Mouse (Mus musculus) liver, embryonic 15.5 days (tissue): ENCODE data around the gene Grin2a. TPM values are rescaled to one million over a fixed set of nuclear protein-coding genes. Genes with fewer than 3 reads are reported as not detected.

Source experiments
- ATAC-seq: fragments of 200-750 bp; cut with Nextera tagmentation; 2 replicates; pipeline ENCODE4 v1.8.0; 2017; ENCODE audit warnings: moderate number of reproducible peaks, mild to moderate bottlenecking, moderate library complexity; ENCODE audit not compliant: insufficient read depth
- H3K27ac ChIP-seq: fragments of 300-500 bp; sonication (generic); replicated peaks from 2 replicates; pipeline ENCODE4 v1.5.1; 2015; ENCODE audit warnings: mild to moderate bottlenecking, inconsistent platforms
- H3K27me3 ChIP-seq: fragments of 300-500 bp; sonication (generic); 2 replicates; pipeline ENCODE4 v1.6.1; 2015; ENCODE audit warnings: mild to moderate bottlenecking, inconsistent platforms
- H3K36me3 ChIP-seq: fragments of 300-500 bp; sonication (generic); replicated peaks from 2 replicates; pipeline ENCODE4 v1.6.1; 2015; ENCODE audit warnings: moderate library complexity, mild to moderate bottlenecking, inconsistent platforms
- H3K4me1 ChIP-seq: fragments of 300-500 bp; sonication (generic); replicated peaks from 2 replicates; pipeline ENCODE4 v1.6.1; 2015; ENCODE audit warnings: inconsistent platforms
- H3K4me2 ChIP-seq: fragments of 300-500 bp; sonication (generic); 2 replicates; pipeline ENCODE4 v1.6.1; 2015; ENCODE audit warnings: moderate library complexity, mild to moderate bottlenecking, inconsistent platforms
- H3K4me3 ChIP-seq: fragments of 300-500 bp; sonication (generic); replicated peaks from 2 replicates; pipeline ENCODE4 v1.5.1; 2015; ENCODE audit warnings: mild to moderate bottlenecking, inconsistent platforms
- H3K9ac ChIP-seq: fragments of 300-500 bp; sonication (generic); 2 replicates; pipeline ENCODE4 v1.6.1; 2015; ENCODE audit warnings: moderate library complexity, mild to moderate bottlenecking, inconsistent platforms
- H3K9me3 ChIP-seq: fragments of 300-500 bp; sonication (generic); replicated peaks from 2 replicates; pipeline ENCODE4 v1.6.1; 2016; ENCODE audit warnings: inconsistent platforms
- WGBS: fragments of 180-500 bp; shearing (Covaris S2); methylation state at CpG from one replicate; pipeline ENCODE4 v1.1.7; 2015; ENCODE audit warnings: mixed read lengths; ENCODE audit not compliant: insufficient replicate concordance; 5-methylcytosine and 5-hydroxymethylcytosine counted together
- polyA plus RNA-seq: library from polyadenylated mRNA; unstranded; fragments of >200 nt; fragmentation: Nextera tagmentation; extraction: Ambion mirVana; gene quantifications from 2 replicates; pipeline ENCODE4 v1.2.1, GENCODE M21; 2015

Grin2a gene
- polyA plus RNA-seq, 1 experiment from 2014 or later: not detected

- H3K4me2 ChIP-seq: no peak overlapping the region
- H3K9me3 ChIP-seq: no peaks in the 10 kb centered on the region
- H3K4me1 ChIP-seq: peaks cover 5% of the 10 kb centered on the region; the same call in 1 of the 2 replicates
- H3K27me3 ChIP-seq: peaks cover 39% of the 10 kb centered on the region
- no peak for ATAC-seq
- no peak overlapping the region for H3K27ac ChIP-seq
- H3K36me3 ChIP-seq: no peaks in the 10 kb centered on the region
- no peak overlapping the region for H3K9ac ChIP-seq
- H3K4me3 ChIP-seq: no peak overlapping the region
These were observed 2.6 kb upstream of the Grin2a start for GRCm38 (mm10) chr16:9997931-9998330.

DNA sequence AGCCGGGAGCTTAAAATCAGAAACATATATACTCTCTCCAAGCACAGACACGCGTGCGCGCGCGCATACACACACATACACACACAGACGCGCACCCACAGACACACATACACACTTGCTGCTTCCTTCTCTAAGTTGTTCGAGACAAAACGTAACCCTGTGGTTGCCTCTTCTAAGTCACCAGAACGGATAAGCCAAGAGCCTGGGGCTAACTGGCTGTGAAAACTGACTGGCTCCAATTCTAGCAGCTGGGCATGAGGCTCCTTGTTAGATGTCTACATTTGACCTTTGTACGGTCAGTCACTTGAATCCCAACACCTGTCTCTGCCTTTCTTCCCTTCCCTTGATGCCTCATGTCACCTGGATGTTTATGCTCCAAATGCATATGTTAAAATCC is 452 bp upstream of the Grin2a start:
- H3K27me3 ChIP-seq: peaks cover 58% of the 10 kb centered on the region
- no peak overlapping the region for H3K27ac ChIP-seq
- no peak overlapping the region for H3K4me2 ChIP-seq
- H3K9ac ChIP-seq: no peak overlapping the region
- no peak for ATAC-seq
- no peaks in the 10 kb centered on the region for H3K36me3 ChIP-seq
- no peaks in the 10 kb centered on the region for H3K9me3 ChIP-seq
- WGBS: 24% methylated on average over 13 of the region's 13 CpGs
- H3K4me1 ChIP-seq: peaks cover 5% of the 10 kb centered on the region; the same call in 1 of the 2 replicates
- no peak overlapping the region for H3K4me3 ChIP-seq

- peaks cover 60% of the 10 kb centered on the region for H3K27me3 ChIP-seq
- WGBS: 2% methylated on average over 49 of the region's 51 CpGs
- no peak overlapping the region for H3K4me2 ChIP-seq
These were observed 1.1 kb downstream of the Grin2a start for GRCm38 (mm10) chr16:9994041-9994950.

GRCm38 (mm10) chr16:9993255-9994040 is 1.9 kb downstream of the Grin2a start:
- Histone ChIP-seq H3K27me3 (peaks cover 60% of the 10 kb centered on the region), H3K27ac (no peak overlapping the region), H3K4me3 (no peak overlapping the region), H3K9me3 (no peaks in the 10 kb centered on the region), H3K4me2 (peak overlapping the region; percentile 41), H3K4me1 (peaks cover 5% of the 10 kb centered on the region; the same call in 1 of the 2 replicates), H3K36me3 (no peaks in the 10 kb centered on the region), H3K9ac (no peak overlapping the region)
- no peak for ATAC-seq
- WGBS: 2% methylated on average over 39 of the region's 39 CpGs

More at GRCm38 (mm10) chr16:9994041-9994950, 1.1 kb downstream of the Grin2a start:
- no peak for ATAC-seq
- Histone ChIP-seq H3K27ac (no peak overlapping the region), H3K9ac (no peak overlapping the region), H3K4me1 (peaks cover 5% of the 10 kb centered on the region; the same call in 1 of the 2 replicates), H3K36me3 (no peaks in the 10 kb centered on the region), H3K4me3 (no peak overlapping the region), H3K9me3 (no peaks in the 10 kb centered on the region)

DNA sequence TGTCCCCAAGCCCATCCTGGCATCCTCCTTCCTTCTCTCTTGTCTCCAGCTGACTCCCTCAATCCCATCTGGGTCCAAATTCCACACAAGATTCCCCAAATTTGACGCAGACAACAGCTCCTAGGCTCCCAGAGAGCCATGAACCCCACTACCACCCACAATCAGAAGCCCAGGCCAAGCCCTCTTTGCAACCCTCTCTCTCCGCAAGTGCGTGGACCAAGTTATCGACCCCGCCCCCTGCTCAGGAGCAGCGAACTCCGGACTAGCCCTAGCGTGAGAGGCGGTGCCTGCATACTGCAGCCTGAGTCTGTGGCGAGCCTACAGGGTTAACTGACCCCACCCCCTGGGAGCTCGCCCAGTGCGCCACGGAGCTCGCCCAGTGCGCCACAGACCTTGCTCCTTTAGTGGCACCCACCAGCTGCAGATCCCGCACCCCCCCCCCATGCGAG is 2.6 kb downstream of the Grin2a start:
- Histone ChIP-seq H3K4me3 (no peak overlapping the region), H3K9ac (no peak overlapping the region), H3K36me3 (no peaks in the 10 kb centered on the region), H3K27me3 (peaks cover 60% of the 10 kb centered on the region), H3K4me2 (peak overlapping the region; percentile 41), H3K9me3 (no peaks in the 10 kb centered on the region), H3K27ac (no peak overlapping the region), H3K4me1 (peaks cover 5% of the 10 kb centered on the region; the same call in 1 of the 2 replicates)
- WGBS: 2% methylated on average over 17 of the region's 17 CpGs
- ATAC-seq: no peak

- Histone ChIP-seq H3K36me3 (no peaks in the 10 kb centered on the region), H3K27me3 (peaks cover 60% of the 10 kb centered on the region)
These were observed 3.1 kb downstream of the Grin2a start for GRCm38 (mm10) chr16:9992076-9992772.

GRCm38 (mm10) chr16:9985041-9985440 is 10.3 kb downstream of the Grin2a start:
- ATAC-seq: no peak
- no peak overlapping the region for H3K9ac ChIP-seq
- H3K36me3 ChIP-seq: no peaks in the 10 kb centered on the region
- no peaks in the 10 kb centered on the region for H3K4me1 ChIP-seq
- no peak overlapping the region for H3K4me2 ChIP-seq
- no peaks in the 10 kb centered on the region for H3K9me3 ChIP-seq
- no peak overlapping the region for H3K27ac ChIP-seq
- no peaks in the 10 kb centered on the region for H3K27me3 ChIP-seq
- no peak overlapping the region for H3K4me3 ChIP-seq
- WGBS: 57% methylated on average over 3 of the region's 3 CpGs

More at GRCm38 (mm10) chr16:9992076-9992772, 3.1 kb downstream of the Grin2a start:
- Histone ChIP-seq H3K9me3 (no peaks in the 10 kb centered on the region), H3K27ac (no peak overlapping the region), H3K9ac (no peak overlapping the region), H3K4me1 (peaks cover 5% of the 10 kb centered on the region; the same call in 1 of the 2 replicates), H3K4me3 (no peak overlapping the region), H3K4me2 (no peak overlapping the region)
- WGBS: 17% methylated on average over 34 of the region's 34 CpGs
- ATAC-seq: no peak

GRCm38 (mm10) chr16:9980641-9981040 is 14.7 kb downstream of the Grin2a start:
- H3K9me3 ChIP-seq: no peaks in the 10 kb centered on the region
- 50% methylated on average over 2 of the region's 2 CpGs for WGBS
- no peak overlapping the region for H3K27ac ChIP-seq
- no peak overlapping the region for H3K4me2 ChIP-seq
- no peaks in the 10 kb centered on the region for H3K4me1 ChIP-seq
- H3K36me3 ChIP-seq: no peaks in the 10 kb centered on the region
- H3K9ac ChIP-seq: no peak overlapping the region
- no peaks in the 10 kb centered on the region for H3K27me3 ChIP-seq
- no peak overlapping the region for H3K4me3 ChIP-seq
- ATAC-seq: no peak

- H3K36me3 ChIP-seq: no peaks in the 10 kb centered on the region
- H3K9me3 ChIP-seq: no peaks in the 10 kb centered on the region
- ATAC-seq: no peak
- no peaks in the 10 kb centered on the region for H3K27me3 ChIP-seq
- H3K4me3 ChIP-seq: no peak overlapping the region
- no peak overlapping the region for H3K27ac ChIP-seq
- H3K9ac ChIP-seq: no peak overlapping the region
- H3K4me1 ChIP-seq: no peaks in the 10 kb centered on the region
- 41% methylated on average over 2 of the region's 2 CpGs for WGBS
- H3K4me2 ChIP-seq: no peak overlapping the region
These were observed 17.2 kb downstream of the Grin2a start for GRCm38 (mm10) chr16:9978173-9978572.

DNA sequence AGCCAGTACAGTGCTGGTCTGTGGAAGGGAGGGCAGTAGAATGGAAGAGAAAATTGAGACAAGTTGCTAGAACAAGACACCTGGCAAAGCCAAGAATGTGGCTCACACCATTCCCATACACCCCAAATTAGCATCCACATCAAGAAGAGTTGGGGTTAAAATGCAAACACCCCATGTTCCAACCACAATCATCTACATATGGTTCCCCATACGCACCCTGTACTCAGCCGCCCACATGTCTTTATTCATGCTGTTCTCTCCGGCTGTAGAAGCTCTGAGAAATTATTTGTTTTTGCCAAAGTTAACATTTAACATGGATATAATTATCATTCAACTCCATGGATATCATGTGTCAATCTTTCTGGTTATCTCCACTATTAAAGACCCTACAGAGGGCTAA is 22.7 kb downstream of the Grin2a start:
- Histone ChIP-seq H3K27ac (no peak overlapping the region), H3K36me3 (no peaks in the 10 kb centered on the region), H3K9me3 (no peaks in the 10 kb centered on the region), H3K4me1 (no peaks in the 10 kb centered on the region), H3K4me2 (no peak overlapping the region), H3K27me3 (no peaks in the 10 kb centered on the region), H3K9ac (no peak overlapping the region), H3K4me3 (no peak overlapping the region)
- ATAC-seq: no peak
- 67% methylated on average over 3 of the region's 3 CpGs for WGBS

GRCm38 (mm10) chr16:9964469-9964868 is 30.9 kb downstream of the Grin2a start:
- Histone ChIP-seq H3K9me3 (no peaks in the 10 kb centered on the region), H3K4me3 (no peak overlapping the region), H3K27me3 (no peaks in the 10 kb centered on the region), H3K27ac (no peak overlapping the region), H3K36me3 (no peaks in the 10 kb centered on the region), H3K9ac (no peak overlapping the region), H3K4me1 (no peaks in the 10 kb centered on the region), H3K4me2 (no peak overlapping the region)
- ATAC-seq: no peak
- 20% methylated on average over 6 of the region's 6 CpGs for WGBS
